Mouse (Mus musculus): ENCODE results near the gene Cd109. TPM values are rescaled to one million over a fixed set of nuclear protein-coding genes. Genes with fewer than 3 reads are reported as not detected.

Gene Cd109
- polyA plus RNA-seq (2015; fragmentation: Nextera tagmentation; extraction: Ambion mirVana): 0.08 and 0.17 TPM in 2 replicates

DNA sequence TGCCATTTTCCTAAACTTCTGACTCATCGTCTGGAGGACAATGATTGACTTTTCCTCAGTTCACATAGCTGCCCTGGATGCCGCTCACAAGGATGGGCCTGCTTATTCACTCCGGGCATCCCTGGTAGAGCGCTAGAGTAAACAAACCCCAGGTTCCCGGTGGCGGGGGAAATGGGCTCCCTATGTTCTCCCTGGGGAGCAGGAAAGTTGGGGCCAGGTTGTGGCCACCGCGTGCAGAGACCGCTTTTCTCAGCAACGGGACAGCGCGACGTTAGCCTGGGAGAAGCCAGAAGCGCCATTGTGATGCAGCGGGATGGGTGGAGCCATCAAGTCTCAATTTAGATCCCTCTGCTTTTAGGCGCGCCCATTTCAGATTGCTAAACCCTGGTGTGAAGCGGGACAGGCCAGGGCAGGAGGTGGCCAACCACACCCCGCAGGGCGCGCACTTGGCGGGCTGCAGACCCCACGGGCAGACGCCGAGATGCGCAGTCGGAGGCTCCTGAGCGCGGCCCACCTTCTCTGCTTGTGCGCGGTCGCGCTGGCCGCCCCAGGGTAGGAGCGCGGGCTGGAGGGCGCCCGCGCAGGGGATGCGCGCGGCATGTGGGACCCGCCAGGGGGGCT is at the start of gene Cd109:
Gene Cd109 (plus strand): TSS at position 146 of the 621 bp plus-strand sequence.
- Histone ChIP-seq H3K9ac (no peak within 1 kb of the TSS), H3K36me3 (replicated peaks) (no peaks in the 10 kb centered on the region), H3K4me2 (peak within 1 kb of the TSS; percentile 61), H3K27me3 (peaks cover 46% of the 10 kb centered on the region), H3K27ac (replicated peaks) (no peak within 1 kb of the TSS), H3K4me1 (replicated peaks) (0 out of 2 replicates have a peak, but pooled peaks cover 6% of the 10 kb centered on the region), H3K9me3 (replicated peaks) (no peaks in the 10 kb centered on the region), H3K4me3 (replicated peaks) (peak within 1 kb of the TSS; percentile 43)
- ATAC-seq (ENCODE audit: insufficient read depth): no peak
- 1% methylated on average over 43 of the region's 43 CpGs for WGBS (ENCODE audit: insufficient replicate concordance)

- no peak overlapping the region for H3K27ac ChIP-seq (replicated peaks)
- ATAC-seq (ENCODE audit: insufficient read depth): no peak
- no peaks in the 10 kb centered on the region for H3K27me3 ChIP-seq
- 82% methylated on average over 9 of the region's 9 CpGs for WGBS (ENCODE audit: insufficient replicate concordance)
- H3K4me1 ChIP-seq (replicated peaks): no peaks in the 10 kb centered on the region
- no peak overlapping the region for H3K4me2 ChIP-seq
- no peak overlapping the region for H3K4me3 ChIP-seq (replicated peaks)
- no peaks in the 10 kb centered on the region for H3K9me3 ChIP-seq (replicated peaks)
- H3K9ac ChIP-seq: no peak overlapping the region
- H3K36me3 ChIP-seq (replicated peaks): peaks cover 9% of the 10 kb centered on the region
Observed at GRCm38 (mm10) chr9:78569934-78570333, 45.4 kb upstream of the Cd109 start.

DNA sequence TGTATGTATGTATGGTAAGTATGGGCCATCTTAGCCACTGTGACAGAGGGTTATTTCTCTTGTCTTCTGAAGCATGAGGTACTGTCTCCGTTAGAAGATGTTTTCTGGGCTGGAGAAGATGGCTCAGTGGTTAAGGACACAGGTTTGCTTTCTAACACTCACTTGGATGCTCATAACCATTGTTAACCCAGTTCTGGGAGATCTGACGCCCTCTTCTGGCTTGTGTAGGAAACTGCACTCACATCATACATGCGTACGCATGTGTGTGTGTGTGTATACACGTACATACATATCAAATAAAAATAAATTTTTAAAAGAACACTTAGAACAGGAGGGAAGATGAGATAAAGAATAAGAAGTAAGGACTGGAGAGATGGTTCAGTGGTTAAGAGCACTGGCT is 38.9 kb upstream of the Cd109 start:
- WGBS (ENCODE audit: insufficient replicate concordance): 81% methylated on average over 5 of the region's 5 CpGs
- no peak for ATAC-seq (ENCODE audit: insufficient read depth)
- Histone ChIP-seq H3K27me3 (no peaks in the 10 kb centered on the region), H3K27ac (replicated peaks) (no peak overlapping the region), H3K4me2 (no peak overlapping the region), H3K4me1 (replicated peaks) (no peaks in the 10 kb centered on the region), H3K9me3 (replicated peaks) (no peaks in the 10 kb centered on the region), H3K9ac (no peak overlapping the region), H3K36me3 (replicated peaks) (peaks cover 17% of the 10 kb centered on the region), H3K4me3 (replicated peaks) (no peak overlapping the region)

- WGBS (ENCODE audit: insufficient replicate concordance): 50% methylated on average over 7 of the region's 7 CpGs
- no peaks in the 10 kb centered on the region for H3K4me1 ChIP-seq (replicated peaks)
- no peak overlapping the region for H3K27ac ChIP-seq (replicated peaks)
- H3K36me3 ChIP-seq (replicated peaks): peaks cover 17% of the 10 kb centered on the region
- no peak for ATAC-seq (ENCODE audit: insufficient read depth)
- no peak overlapping the region for H3K9ac ChIP-seq
- H3K9me3 ChIP-seq (replicated peaks): no peaks in the 10 kb centered on the region
- H3K27me3 ChIP-seq: no peaks in the 10 kb centered on the region
- H3K4me2 ChIP-seq: no peak overlapping the region
- no peak overlapping the region for H3K4me3 ChIP-seq (replicated peaks)
Observed at GRCm38 (mm10) chr9:78578824-78579223, 36.5 kb upstream of the Cd109 start.

DNA sequence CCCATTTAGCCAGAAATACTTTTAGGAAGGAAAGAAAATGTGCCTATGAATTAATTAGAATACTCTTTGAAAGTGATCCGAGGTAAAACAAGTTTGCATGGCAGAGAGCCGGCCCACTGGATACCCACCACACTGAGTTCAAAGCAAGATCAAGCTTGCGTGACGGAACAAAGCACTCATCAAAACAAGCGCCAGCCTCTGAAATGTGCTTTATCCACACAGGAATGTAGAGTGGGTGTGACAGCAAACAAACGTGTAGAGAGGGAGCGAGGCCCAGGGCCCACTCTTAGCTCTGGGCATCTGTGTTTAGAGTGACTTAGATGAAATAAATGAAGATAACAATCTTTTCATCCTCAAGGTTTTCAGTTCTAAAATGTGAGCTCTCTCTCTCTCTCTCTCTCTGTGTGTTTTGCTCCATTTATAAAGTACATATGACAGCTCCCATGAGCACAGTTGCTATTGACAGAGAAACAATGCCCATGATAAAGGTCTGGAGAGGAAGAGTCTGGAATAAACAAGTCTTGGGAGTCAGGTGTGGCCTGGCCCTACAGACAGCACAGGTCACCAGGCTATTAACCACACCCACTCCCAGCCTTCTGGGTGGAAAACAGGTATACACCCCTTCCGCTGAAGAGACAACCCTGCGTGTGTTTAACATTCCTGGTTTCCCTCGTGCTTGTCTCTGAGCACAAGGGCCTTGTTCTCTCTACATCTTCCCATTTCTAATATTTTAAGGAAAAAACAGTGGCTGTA is 35.5 kb upstream of the Cd109 start:
- H3K4me3 ChIP-seq (replicated peaks): no peak overlapping the region
- H3K36me3 ChIP-seq (replicated peaks): peaks cover 17% of the 10 kb centered on the region
- H3K4me1 ChIP-seq (replicated peaks): peaks cover 5% of the 10 kb centered on the region; the same call in 1 of the 2 replicates
- ATAC-seq (ENCODE audit: insufficient read depth): no peak
- H3K27me3 ChIP-seq: no peaks in the 10 kb centered on the region
- no peak overlapping the region for H3K9ac ChIP-seq
- H3K27ac ChIP-seq (replicated peaks): no peak overlapping the region
- no peaks in the 10 kb centered on the region for H3K9me3 ChIP-seq (replicated peaks)
- H3K4me2 ChIP-seq: no peak overlapping the region
- WGBS (ENCODE audit: insufficient replicate concordance): 72% methylated on average over 10 of the region's 10 CpGs

DNA sequence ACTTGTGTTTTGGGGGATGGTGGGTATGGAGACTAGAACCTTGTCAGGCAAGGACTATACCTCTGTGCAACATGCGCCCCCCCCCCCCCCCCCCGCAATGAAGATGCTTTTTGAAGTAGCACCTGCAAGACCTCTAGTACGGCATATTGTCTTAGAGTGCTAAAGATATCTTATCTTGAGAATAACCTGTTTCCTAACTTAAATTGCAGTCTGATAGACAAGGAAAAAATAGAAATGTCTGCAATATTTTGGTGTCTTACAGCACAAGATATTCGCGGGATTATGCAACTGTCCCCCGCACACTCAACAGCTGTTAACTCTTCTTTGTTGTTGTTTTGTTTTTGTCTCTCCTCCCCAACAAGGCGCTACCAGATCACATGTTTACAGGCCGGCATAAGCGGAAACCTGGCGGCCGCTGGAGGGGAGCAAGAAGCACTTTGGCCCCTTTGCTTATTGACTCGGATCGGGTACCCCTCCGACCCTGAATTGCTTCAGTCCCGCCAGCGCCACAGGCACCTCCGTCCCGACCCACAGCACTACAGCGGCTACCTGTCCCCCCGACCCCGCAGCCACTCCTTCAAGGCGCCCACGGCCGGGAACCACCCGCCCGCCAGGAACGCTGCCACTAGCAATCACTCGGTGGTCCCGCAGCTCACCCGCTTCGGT is 28.0 kb upstream of the Cd109 start:
- no peaks in the 10 kb centered on the region for H3K9me3 ChIP-seq (replicated peaks)
- ATAC-seq (ENCODE audit: insufficient read depth): peak; percentile 38
- H3K36me3 ChIP-seq (replicated peaks): no peaks in the 10 kb centered on the region
- H3K4me1 ChIP-seq (replicated peaks): peaks cover 27% of the 10 kb centered on the region
- peak overlapping the region; percentile 76 for H3K4me3 ChIP-seq (replicated peaks)
- H3K4me2 ChIP-seq: peak overlapping the region; percentile 90
- peak overlapping the region; percentile 72 for H3K9ac ChIP-seq
- no peaks in the 10 kb centered on the region; the same call in 1 of the 2 replicates for H3K27me3 ChIP-seq
- H3K27ac ChIP-seq (replicated peaks): peak overlapping the region; percentile 70
- under 1% methylated on average over 31 of the region's 31 CpGs for WGBS (ENCODE audit: insufficient replicate concordance)

GRCm38 (mm10) chr9:78587914-78588313 is 27.4 kb upstream of the Cd109 start, which contains the start of gene Slc17a5:
TSS of gene Slc17a5 (minus strand) at chr9:78588041.
- H3K27ac ChIP-seq (replicated peaks): peak within 1 kb of the TSS; percentile 70
- WGBS (ENCODE audit: insufficient replicate concordance): under 1% methylated on average over 27 of the region's 27 CpGs

DNA sequence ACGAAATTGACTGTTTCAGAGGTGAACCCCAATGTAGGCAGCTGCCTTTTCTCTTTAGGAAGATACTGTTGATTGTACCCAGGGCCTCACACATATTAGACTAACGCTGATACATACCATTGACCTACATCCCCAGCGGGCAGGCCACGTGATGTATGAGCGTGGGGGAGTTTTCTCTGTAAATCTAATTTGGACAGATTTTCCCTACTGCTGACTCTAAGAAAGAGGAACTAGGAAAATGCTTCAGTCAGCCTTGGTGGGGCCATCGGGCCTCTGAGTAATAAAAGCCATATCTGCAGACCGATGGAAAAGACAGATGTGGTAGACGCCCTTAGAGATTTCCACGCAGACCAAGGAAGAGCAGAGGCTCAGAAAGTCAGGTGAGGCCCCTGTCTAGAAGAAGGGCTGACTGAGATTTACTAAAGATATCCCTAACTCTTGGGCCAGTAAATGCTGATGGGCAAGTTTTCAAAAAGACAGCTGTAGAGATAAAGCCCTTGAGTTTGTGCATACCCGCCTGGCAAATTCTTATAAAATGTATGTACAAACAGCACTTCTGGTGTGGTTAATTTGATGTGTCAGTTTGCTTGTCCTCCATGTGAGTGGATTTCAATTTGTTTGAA is 26.8 kb upstream of the Cd109 start:
- H3K9me3 ChIP-seq (replicated peaks): no peaks in the 10 kb centered on the region
- peak overlapping the region; percentile 90 for H3K4me2 ChIP-seq
- 19% methylated on average over 10 of the region's 10 CpGs for WGBS (ENCODE audit: insufficient replicate concordance)
- ATAC-seq (ENCODE audit: insufficient read depth): peak; percentile 35; the same call in 1 of the 2 replicates
- H3K36me3 ChIP-seq (replicated peaks): no peaks in the 10 kb centered on the region
- 0 out of 2 replicates have a peak overlapping the region, but pooled peaks have one; percentile 19 for H3K9ac ChIP-seq
- H3K4me1 ChIP-seq (replicated peaks): peaks cover 27% of the 10 kb centered on the region
- H3K4me3 ChIP-seq (replicated peaks): peak overlapping the region; percentile 76
- no peaks in the 10 kb centered on the region; the same call in 1 of the 2 replicates for H3K27me3 ChIP-seq
- H3K27ac ChIP-seq (replicated peaks): peak overlapping the region; percentile 60

More at GRCm38 (mm10) chr9:78587914-78588313, 27.4 kb upstream of the Cd109 start, which contains the start of gene Slc17a5:
- peak; percentile 97 for ATAC-seq (ENCODE audit: insufficient read depth)
- H3K27me3 ChIP-seq: no peaks in the 10 kb centered on the region; the same call in 1 of the 2 replicates
- H3K4me2 ChIP-seq: peak within 1 kb of the TSS; percentile 90
- peaks cover 27% of the 10 kb centered on the region for H3K4me1 ChIP-seq (replicated peaks)
- peak within 1 kb of the TSS; percentile 72 for H3K9ac ChIP-seq
- no peaks in the 10 kb centered on the region for H3K36me3 ChIP-seq (replicated peaks)
- H3K4me3 ChIP-seq (replicated peaks): peak within 1 kb of the TSS; percentile 76
- H3K9me3 ChIP-seq (replicated peaks): no peaks in the 10 kb centered on the region

DNA sequence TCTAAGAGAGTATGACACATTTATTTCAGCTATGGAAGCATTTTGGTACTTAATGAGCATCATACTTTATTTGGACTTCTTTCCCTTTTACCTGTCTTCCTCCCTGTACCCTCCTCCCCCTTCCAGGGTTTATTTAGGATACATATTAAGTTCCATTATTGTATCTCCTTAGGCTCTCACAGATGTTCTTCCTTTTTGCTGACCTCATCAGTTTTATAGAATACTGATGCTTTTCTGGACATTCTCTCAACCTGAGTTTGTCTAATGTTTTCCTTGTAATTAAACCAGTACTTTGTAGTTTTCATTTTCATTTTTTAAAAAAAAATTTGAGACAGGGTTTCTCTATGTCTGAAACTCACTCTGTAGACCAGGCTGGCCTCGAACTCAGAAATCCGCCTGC is 24.9 kb upstream of the Cd109 start:
- no peaks in the 10 kb centered on the region; the same call in 1 of the 2 replicates for H3K27me3 ChIP-seq
- WGBS (ENCODE audit: insufficient replicate concordance): 82% methylated on average over 2 of the region's 2 CpGs
- H3K9ac ChIP-seq: no peak overlapping the region
- ATAC-seq (ENCODE audit: insufficient read depth): no peak
- H3K4me1 ChIP-seq (replicated peaks): peaks cover 22% of the 10 kb centered on the region
- no peaks in the 10 kb centered on the region for H3K36me3 ChIP-seq (replicated peaks)
- no peak overlapping the region for H3K27ac ChIP-seq (replicated peaks)
- H3K4me3 ChIP-seq (replicated peaks): no peak overlapping the region
- no peak overlapping the region for H3K4me2 ChIP-seq
- H3K9me3 ChIP-seq (replicated peaks): no peaks in the 10 kb centered on the region

- H3K4me3 ChIP-seq (replicated peaks): no peak overlapping the region
- H3K27ac ChIP-seq (replicated peaks): no peak overlapping the region
- no peak overlapping the region for H3K4me2 ChIP-seq
- ATAC-seq (ENCODE audit: insufficient read depth): no peak
- H3K9ac ChIP-seq: no peak overlapping the region
- no peaks in the 10 kb centered on the region for H3K27me3 ChIP-seq
- H3K36me3 ChIP-seq (replicated peaks): no peaks in the 10 kb centered on the region
- no peaks in the 10 kb centered on the region for H3K9me3 ChIP-seq (replicated peaks)
- 37% methylated on average over 3 of the region's 3 CpGs for WGBS (ENCODE audit: insufficient replicate concordance)
- H3K4me1 ChIP-seq (replicated peaks): no peaks in the 10 kb centered on the region
Observed at GRCm38 (mm10) chr9:78595257-78595656, 20.1 kb upstream of the Cd109 start.
